Mouse (Mus musculus) kidney, adult 2 months (tissue): ENCODE measurements around the gene Nop2.

Experiments
- CTCF ChIP-seq: fragments of 200-500 bp; conservative IDR thresholded peaks from 2 replicates; pipeline ENCODE4 v1.5.1; 2011; ENCODE audit warnings: low read depth, mild to moderate bottlenecking, control low read depth, low read length, moderate library complexity, mixed read lengths; ENCODE audit not compliant: insufficient read depth, insufficient read length
- POLR2A ChIP-seq: fragments of 200-500 bp; IDR thresholded peaks from one replicate; pipeline ENCODE4 v1.6.1; 2011; ENCODE audit warnings: low read depth, low read length, control low read depth

GRCm38 (mm10) chr6:125163801-125164657 is 32.3 kb downstream of the Nop2 start:
- peak; percentile 10 for TF ChIP-seq POLR2A
- TF ChIP-seq CTCF: no peak
